Mouse (Mus musculus): Measurements from ENCODE around the gene Nova2.

DNA sequence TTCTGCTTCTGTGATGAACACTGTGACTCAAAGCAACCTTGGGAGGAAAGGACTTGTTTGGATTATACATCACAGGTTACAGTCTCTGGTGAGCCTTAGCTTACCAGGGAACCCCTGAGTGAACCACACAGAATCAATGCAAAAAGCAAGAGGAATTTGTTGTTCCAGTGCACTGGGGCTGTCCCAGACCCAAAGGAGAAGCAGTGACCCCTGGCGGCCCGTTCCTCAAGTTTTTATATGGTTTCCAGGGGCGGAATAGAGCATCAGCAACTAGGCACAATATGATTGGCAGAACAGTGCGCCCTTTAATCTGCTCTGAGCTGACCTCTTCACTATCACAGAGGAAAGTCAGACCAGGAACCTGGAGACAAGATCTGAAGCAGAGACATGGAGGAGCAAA, 9.4 kb upstream of the Nova2 start:
- TF ChIP-seq CTCF (IDR thresholded peaks at IDR 0.05) (peak; percentile 19; the same call in 1 of the 2 replicates), EP300 (IDR thresholded peaks at IDR 0.05) (no peak)
